Mouse (Mus musculus): ENCODE measurements around the gene Trim65. TPM values are rescaled to one million over a fixed set of nuclear protein-coding genes. Genes with fewer than 3 reads are reported as not detected.

Gene Trim65
- polyA plus RNA-seq, 1 experiment from 2014 or later = 1.5 TPM

DNA sequence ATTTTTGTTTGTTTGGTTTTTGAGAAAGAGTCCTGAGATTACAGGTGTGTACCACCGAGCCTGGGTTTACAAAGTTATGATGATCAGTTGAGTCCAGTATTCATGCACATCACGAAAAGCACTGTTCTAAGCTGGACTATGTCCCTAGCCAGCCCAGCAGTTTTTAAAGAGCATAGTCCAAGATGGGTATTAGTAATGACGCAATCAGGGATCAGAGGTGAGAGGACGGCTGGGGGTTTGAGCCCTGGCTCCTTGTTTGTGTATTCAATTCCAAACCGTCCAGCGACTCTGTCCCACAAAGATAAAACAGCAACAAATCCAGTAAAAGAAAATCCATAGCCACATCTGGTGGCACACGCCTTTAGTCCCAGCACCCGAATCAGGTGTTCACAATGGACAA is 42.7 kb downstream of the Trim65 start:
- Histone ChIP-seq H3K4me3 (ENCODE audit: low read depth, low read length) (no peak overlapping the region; the same call in 1 of the 2 replicates), H3K9me3 (replicated peaks; ENCODE audit: control insufficient read depth, low read length) (no peaks in the 10 kb centered on the region), H3K27ac (ENCODE audit: low read length) (peak overlapping the region; percentile 77), H3K36me3 (ENCODE audit: control insufficient read depth, insufficient read depth) (peaks cover 6% of the 10 kb centered on the region), H3K9ac (ENCODE audit: low read depth, low read length) (peak overlapping the region; percentile 30; the same call in 1 of the 2 replicates), H3K4me1 (ENCODE audit: control insufficient read depth, low read depth, low read length) (peaks cover 43% of the 10 kb centered on the region), H3K27me3 (ENCODE audit: control insufficient read depth, insufficient read depth, low read depth, low read length) (no peaks in the 10 kb centered on the region), H3K4me2 (ENCODE audit: low read depth, low read length) (peak overlapping the region; percentile 87)
- peak; percentile 5; the same call in 1 of the 2 replicates for ATAC-seq (ENCODE audit: low read depth)
- 42% methylated on average over 8 of the region's 8 CpGs for WGBS (ENCODE audit: insufficient replicate concordance)

DNA sequence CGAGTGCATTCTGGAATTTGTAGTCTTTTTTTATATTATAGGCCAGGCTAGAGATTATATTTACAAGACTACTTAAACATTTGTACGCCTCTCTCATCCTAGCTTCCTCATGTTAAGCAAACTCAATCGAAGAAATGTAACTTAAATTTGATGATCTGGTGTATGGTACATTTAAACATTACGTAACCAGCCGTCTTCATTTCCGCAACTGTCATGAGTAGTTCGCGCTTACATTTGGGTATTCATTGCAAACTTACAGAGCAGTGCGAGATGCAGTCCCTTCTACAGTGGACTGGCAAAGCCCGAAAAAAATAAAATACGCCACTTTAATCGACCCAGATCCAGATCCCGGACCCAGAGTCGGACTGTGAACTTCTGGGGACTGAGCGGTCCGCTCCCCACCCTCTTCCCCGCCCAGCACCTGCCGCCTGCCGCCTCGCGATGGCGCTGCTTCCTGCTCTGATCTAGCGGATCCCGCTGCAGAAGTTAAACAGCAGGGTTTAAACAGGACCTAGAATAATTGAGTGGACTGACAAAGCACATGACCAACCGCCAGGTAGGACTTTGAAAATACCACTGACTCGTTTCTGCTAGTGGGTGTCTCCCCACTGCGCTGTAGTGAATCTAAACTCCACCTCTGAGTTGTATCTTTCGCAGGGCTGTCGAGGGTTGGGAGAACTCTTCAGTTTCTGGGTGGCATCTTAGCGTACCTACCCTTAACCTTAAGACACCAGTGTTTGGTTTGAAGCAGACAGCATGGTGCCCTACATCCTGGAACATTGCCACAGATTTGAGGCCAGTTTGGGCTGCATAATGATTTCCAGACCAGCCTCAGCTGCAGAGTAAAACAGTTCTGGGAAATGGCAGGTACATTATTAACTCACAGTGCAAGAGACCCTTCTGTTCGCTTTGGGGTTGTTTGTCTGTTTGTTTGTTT is 43.5 kb downstream of the Trim65 start:
- no peaks in the 10 kb centered on the region for H3K9me3 ChIP-seq (replicated peaks; ENCODE audit: control insufficient read depth, low read length)
- H3K27ac ChIP-seq (ENCODE audit: low read length) = peak overlapping the region; percentile 77
- peaks cover 11% of the 10 kb centered on the region for H3K36me3 ChIP-seq (ENCODE audit: control insufficient read depth, insufficient read depth)
- WGBS (ENCODE audit: insufficient replicate concordance) = 1% methylated on average over 31 of the region's 31 CpGs
- H3K4me1 ChIP-seq (ENCODE audit: control insufficient read depth, low read depth, low read length) = peaks cover 43% of the 10 kb centered on the region
- H3K9ac ChIP-seq (ENCODE audit: low read depth, low read length) = peak overlapping the region; percentile 77
- peak; percentile 70 for ATAC-seq (ENCODE audit: low read depth)
- peak overlapping the region; percentile 65 for H3K4me3 ChIP-seq (ENCODE audit: low read depth, low read length)
- H3K27me3 ChIP-seq (ENCODE audit: control insufficient read depth, insufficient read depth, low read depth, low read length) = no peaks in the 10 kb centered on the region
- peak overlapping the region; percentile 87 for H3K4me2 ChIP-seq (ENCODE audit: low read depth, low read length)

DNA sequence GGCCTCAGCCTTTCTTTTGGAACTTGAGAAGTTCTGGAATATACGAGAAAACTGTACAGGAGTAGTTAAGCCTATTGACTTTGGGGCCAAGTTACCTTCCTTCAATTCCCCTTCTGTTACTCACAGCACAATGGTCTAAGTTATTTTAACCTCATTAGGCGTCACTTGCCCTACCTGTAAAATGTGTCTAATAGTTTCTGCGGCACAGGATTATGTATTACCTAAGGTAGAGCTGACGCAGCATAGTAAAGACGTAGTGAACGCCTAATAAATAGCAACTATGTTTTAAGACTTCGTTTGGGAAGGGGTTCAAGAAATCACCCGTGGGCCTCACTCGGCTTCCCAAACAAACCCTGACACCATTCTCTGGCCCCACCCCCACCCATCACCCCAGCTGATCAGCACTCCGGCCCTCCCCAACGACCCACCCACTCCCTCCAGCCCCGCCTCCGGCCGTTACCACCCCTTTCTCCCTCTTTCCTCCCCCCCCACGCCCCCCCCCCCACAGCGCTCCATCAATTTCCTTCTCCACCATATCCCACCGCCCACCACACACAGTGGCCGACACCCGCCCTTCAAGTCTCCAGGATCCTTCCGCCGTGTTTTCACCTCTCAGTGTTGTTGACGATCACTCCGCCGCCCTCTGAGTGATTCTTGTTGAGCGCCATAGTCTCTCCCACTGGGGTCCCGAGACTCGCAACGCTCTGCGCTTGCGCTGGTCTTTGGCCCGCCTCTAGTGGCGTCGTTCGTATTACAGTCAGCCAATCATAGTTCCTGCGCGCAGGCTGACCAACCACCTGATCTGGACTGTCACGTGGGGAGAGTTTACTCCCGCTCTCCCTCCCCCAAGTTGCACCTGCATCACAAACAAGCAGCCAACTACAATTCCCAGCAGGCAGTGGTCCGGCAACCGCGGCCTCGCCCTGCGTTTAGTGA is 44.4 kb downstream of the Trim65 start, which contains the start of gene Wbp2:
Wbp2 (minus strand) TSS at position 738 of the 936 bp plus-strand sequence.
- Histone ChIP-seq H3K9ac (ENCODE audit: low read depth, low read length) (peak within 1 kb of the TSS; percentile 77), H3K27ac (ENCODE audit: low read length) (peak within 1 kb of the TSS; percentile 93), H3K36me3 (ENCODE audit: control insufficient read depth, insufficient read depth) (peaks cover 19% of the 10 kb centered on the region), H3K27me3 (ENCODE audit: control insufficient read depth, insufficient read depth, low read depth, low read length) (no peaks in the 10 kb centered on the region), H3K4me3 (ENCODE audit: low read depth, low read length) (peak within 1 kb of the TSS; percentile 65), H3K9me3 (replicated peaks; ENCODE audit: control insufficient read depth, low read length) (no peaks in the 10 kb centered on the region), H3K4me2 (ENCODE audit: low read depth, low read length) (peak within 1 kb of the TSS; percentile 87), H3K4me1 (ENCODE audit: control insufficient read depth, low read depth, low read length) (peaks cover 43% of the 10 kb centered on the region)
- WGBS (ENCODE audit: insufficient replicate concordance) = 5% methylated on average over 37 of the region's 43 CpGs
- ATAC-seq (ENCODE audit: low read depth) = peak; percentile 92

DNA sequence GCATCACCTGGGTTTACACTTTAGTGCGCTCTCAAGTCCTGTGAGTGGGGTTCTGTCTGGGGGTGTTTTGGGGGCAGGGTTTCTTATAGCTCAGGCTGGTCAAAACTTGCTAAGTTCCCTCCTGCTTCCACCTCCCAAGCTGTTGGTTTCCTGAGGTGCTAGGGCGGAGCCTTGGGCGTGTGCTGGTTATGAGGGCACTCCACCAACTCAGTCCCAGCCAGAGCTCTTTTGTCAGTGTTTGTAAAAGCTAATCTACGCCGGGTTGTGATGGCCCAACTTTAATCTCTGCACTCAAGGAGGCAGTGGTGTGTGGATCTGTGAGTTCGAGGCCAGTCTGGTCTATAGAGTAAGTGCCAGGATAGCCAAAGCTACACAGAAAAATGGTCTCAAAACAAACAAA is 46.8 kb downstream of the Trim65 start:
- WGBS (ENCODE audit: insufficient replicate concordance) = 38% methylated on average over 6 of the region's 6 CpGs
- Histone ChIP-seq H3K27me3 (ENCODE audit: control insufficient read depth, insufficient read depth, low read depth, low read length) (no peaks in the 10 kb centered on the region), H3K36me3 (ENCODE audit: control insufficient read depth, insufficient read depth) (peaks cover 42% of the 10 kb centered on the region), H3K4me1 (ENCODE audit: control insufficient read depth, low read depth, low read length) (peaks cover 58% of the 10 kb centered on the region), H3K4me2 (ENCODE audit: low read depth, low read length) (peak overlapping the region; percentile 72), H3K4me3 (ENCODE audit: low read depth, low read length) (peak overlapping the region; percentile 65), H3K9me3 (replicated peaks; ENCODE audit: control insufficient read depth, low read length) (no peaks in the 10 kb centered on the region), H3K9ac (ENCODE audit: low read depth, low read length) (peak overlapping the region; percentile 40), H3K27ac (ENCODE audit: low read length) (peak overlapping the region; percentile 76)
- no peak for ATAC-seq (ENCODE audit: low read depth)

DNA sequence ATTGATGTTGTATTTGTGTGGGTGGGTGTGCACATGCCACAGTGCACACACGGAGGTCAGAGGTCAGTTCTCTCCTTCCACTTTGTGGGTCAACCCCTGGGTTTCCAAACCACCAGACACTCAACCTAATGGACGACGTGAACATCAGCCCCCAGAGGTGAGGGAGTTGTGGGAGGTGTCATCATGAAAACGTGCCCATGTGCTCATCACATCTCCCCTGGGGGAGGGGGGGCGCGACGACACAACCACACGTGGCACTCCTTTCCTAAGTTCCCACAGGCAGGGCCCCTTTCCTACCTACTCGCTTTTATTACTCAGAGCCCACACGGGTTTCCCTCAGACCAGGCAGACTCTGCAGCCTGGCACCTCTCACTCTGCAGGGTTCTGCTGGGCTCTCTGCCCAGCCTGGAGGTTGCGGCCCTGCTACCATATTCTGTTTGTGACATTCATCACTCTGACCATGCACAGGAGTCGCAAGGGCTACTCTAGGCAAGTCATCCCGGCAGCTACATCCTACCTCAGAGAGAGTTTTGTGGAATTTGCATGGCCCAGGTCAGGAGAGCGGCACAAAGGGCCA is 47.7 kb downstream of the Trim65 start:
- ATAC-seq (ENCODE audit: low read depth) = no peak
- H3K4me2 ChIP-seq (ENCODE audit: low read depth, low read length) = no peak overlapping the region
- H3K27ac ChIP-seq (ENCODE audit: low read length) = peak overlapping the region; percentile 76; the same call in 1 of the 2 replicates
- peaks cover 60% of the 10 kb centered on the region for H3K4me1 ChIP-seq (ENCODE audit: control insufficient read depth, low read depth, low read length)
- H3K4me3 ChIP-seq (ENCODE audit: low read depth, low read length) = no peak overlapping the region
- no peaks in the 10 kb centered on the region for H3K9me3 ChIP-seq (replicated peaks; ENCODE audit: control insufficient read depth, low read length)
- H3K27me3 ChIP-seq (ENCODE audit: control insufficient read depth, insufficient read depth, low read depth, low read length) = no peaks in the 10 kb centered on the region
- H3K36me3 ChIP-seq (ENCODE audit: control insufficient read depth, insufficient read depth) = peaks cover 46% of the 10 kb centered on the region
- no peak overlapping the region for H3K9ac ChIP-seq (ENCODE audit: low read depth, low read length)
- WGBS (ENCODE audit: insufficient replicate concordance) = 81% methylated on average over 14 of the region's 14 CpGs

DNA sequence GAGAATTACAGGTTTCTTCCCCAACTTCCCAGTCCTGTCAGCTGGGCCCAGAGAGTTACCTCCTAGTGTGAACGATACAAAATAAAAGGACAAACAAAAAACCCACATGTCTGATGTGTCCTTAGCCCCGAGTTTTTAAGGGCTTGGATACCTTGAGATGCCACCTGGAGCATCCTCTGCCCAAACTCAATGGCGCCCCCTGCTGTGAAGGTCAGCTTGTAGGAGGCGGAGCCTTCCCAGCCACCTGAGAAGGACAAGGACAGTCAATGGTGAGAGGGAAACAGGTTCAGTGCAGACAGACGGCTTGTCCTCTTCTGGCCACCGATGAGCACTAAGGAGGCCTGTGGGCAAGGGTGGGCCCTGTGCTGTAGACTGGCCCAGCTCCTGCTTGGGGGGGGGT is 49.8 kb downstream of the Trim65 start:
- H3K9me3 ChIP-seq (replicated peaks; ENCODE audit: control insufficient read depth, low read length) = no peaks in the 10 kb centered on the region
- H3K4me1 ChIP-seq (ENCODE audit: control insufficient read depth, low read depth, low read length) = peaks cover 72% of the 10 kb centered on the region
- no peaks in the 10 kb centered on the region for H3K27me3 ChIP-seq (ENCODE audit: control insufficient read depth, insufficient read depth, low read depth, low read length)
- peaks cover 46% of the 10 kb centered on the region for H3K36me3 ChIP-seq (ENCODE audit: control insufficient read depth, insufficient read depth)
- ATAC-seq (ENCODE audit: low read depth) = no peak
- no peak overlapping the region for H3K4me3 ChIP-seq (ENCODE audit: low read depth, low read length)
- 57% methylated on average over 6 of the region's 6 CpGs for whole genome bisulfite sequencing (ENCODE audit: insufficient replicate concordance)
- H3K4me2 ChIP-seq (ENCODE audit: low read depth, low read length) = no peak overlapping the region
- H3K27ac ChIP-seq (ENCODE audit: low read length) = no peak overlapping the region
- H3K9ac ChIP-seq (ENCODE audit: low read depth, low read length) = no peak overlapping the region

DNA sequence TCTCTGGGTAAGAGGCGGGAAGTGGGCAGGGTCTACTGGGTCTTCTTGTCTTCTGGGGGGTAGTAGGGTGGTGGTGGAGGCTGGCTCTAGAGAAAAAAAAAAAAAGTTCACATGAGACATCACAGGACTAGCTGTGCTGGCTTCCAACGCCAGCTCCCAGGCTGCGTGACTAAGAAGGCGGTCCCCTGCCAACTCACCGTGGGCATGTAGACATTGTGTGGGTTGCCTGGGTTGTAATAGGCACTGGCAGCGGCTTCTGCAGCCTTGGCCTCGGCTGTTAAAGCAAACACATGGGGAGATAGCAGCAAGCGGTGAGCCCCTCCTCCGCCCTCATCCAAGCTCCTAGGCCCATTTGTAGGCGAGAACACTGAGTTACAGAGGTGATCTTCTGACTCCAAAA is 51.4 kb downstream of the Trim65 start:
- Histone ChIP-seq H3K4me2 (ENCODE audit: low read depth, low read length) (no peak overlapping the region), H3K9ac (ENCODE audit: low read depth, low read length) (no peak overlapping the region), H3K9me3 (replicated peaks; ENCODE audit: control insufficient read depth, low read length) (no peaks in the 10 kb centered on the region), H3K4me1 (ENCODE audit: control insufficient read depth, low read depth, low read length) (peaks cover 66% of the 10 kb centered on the region), H3K27ac (ENCODE audit: low read length) (no peak overlapping the region; the same call in 1 of the 2 replicates), H3K36me3 (ENCODE audit: control insufficient read depth, insufficient read depth) (peaks cover 46% of the 10 kb centered on the region), H3K27me3 (ENCODE audit: control insufficient read depth, insufficient read depth, low read depth, low read length) (no peaks in the 10 kb centered on the region), H3K4me3 (ENCODE audit: low read depth, low read length) (no peak overlapping the region)
- WGBS (ENCODE audit: insufficient replicate concordance) = 56% methylated on average over 10 of the region's 10 CpGs
- no peak for ATAC-seq (ENCODE audit: low read depth)

DNA sequence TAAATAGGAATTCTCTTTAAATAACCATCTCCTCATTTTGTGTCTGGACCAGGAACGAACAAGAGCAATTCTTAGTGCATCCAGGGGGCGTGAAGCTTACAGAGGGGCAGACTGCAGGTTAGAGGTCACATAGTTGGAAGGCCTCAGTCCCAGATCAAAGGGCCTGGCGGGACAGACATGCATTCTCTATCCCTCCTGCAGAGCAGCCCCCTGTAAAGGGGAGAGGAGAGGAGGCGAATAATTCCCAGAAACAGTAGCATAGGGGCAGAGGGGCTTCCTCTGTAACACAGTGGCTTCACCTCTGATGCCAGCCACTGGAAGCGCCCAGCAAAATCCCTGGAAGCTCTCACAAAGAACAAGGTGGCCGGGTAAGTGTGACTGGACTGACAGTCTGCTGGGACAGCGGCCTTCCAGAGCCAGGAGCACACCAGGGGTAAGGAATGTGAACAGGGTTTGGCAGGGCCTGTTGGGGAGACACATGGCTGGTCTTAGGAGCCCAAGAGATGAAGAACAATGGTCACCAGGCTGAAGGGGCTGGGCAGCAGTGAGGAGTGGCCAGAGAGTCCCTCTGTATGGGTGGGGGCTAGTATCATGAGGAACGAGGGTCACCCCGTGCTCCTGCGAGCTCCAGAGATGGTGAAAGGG is 52.1 kb downstream of the Trim65 start:
- H3K27ac ChIP-seq (ENCODE audit: low read length) = peak overlapping the region; percentile 14
- ATAC-seq (ENCODE audit: low read depth) = no peak
- H3K27me3 ChIP-seq (ENCODE audit: control insufficient read depth, insufficient read depth, low read depth, low read length) = no peaks in the 10 kb centered on the region
- H3K4me1 ChIP-seq (ENCODE audit: control insufficient read depth, low read depth, low read length) = peaks cover 59% of the 10 kb centered on the region
- 56% methylated on average over 10 of the region's 10 CpGs for WGBS (ENCODE audit: insufficient replicate concordance)
- H3K9ac ChIP-seq (ENCODE audit: low read depth, low read length) = no peak overlapping the region
- peaks cover 46% of the 10 kb centered on the region for H3K36me3 ChIP-seq (ENCODE audit: control insufficient read depth, insufficient read depth)
- H3K9me3 ChIP-seq (replicated peaks; ENCODE audit: control insufficient read depth, low read length) = no peaks in the 10 kb centered on the region
- peak overlapping the region; percentile 93; the same call in 1 of the 2 replicates for H3K4me2 ChIP-seq (ENCODE audit: low read depth, low read length)
- H3K4me3 ChIP-seq (ENCODE audit: low read depth, low read length) = no peak overlapping the region

All from liver, embryonic 16.5 days (tissue).